Mouse (Mus musculus) E14TG2a.4 (cell line): ENCODE measurements around the gene Gbp7.
"Not testable (repeated sequence)": the region's sequence is repeated elsewhere in the genome, so short reads cannot be mapped to it uniquely, and the experiment has no call there.

Source experiments
- CTCF ChIP-seq: conservative IDR thresholded peaks from 2 replicates; pipeline ENCODE4 v1.5.1; 2014; ENCODE audit warnings: low read length
- NANOG ChIP-seq: IDR thresholded peaks from 2 replicates; pipeline ENCODE4 v1.6.1; 2014; ENCODE audit warnings: borderline replicate concordance, low read length, mixed read lengths
- POU5F1 ChIP-seq: IDR thresholded peaks from 2 replicates; pipeline ENCODE4 v1.6.1; 2014; ENCODE audit warnings: low read length, borderline replicate concordance

- not testable (repeated sequence) for TF ChIP-seq CTCF, NANOG, POU5F1
Observed at GRCm38 (mm10) chr3:142542776-142543175, 12.6 kb downstream of the Gbp7 start.
